Mouse (Mus musculus): ENCODE measurements around the gene Etv5. TPM values are rescaled to one million over a fixed set of nuclear protein-coding genes. Genes with fewer than 3 reads are reported as not detected.

The Etv5 gene
- polyA plus RNA-seq, 1 experiment, result 6.5 TPM

- TF ChIP-seq CTCF (IDR thresholded peaks at IDR 0.05; ENCODE audit: extremely low read depth, insufficient read depth, insufficient read length, insufficient replicate concordance) (no peak), POLR2A (IDR thresholded peaks at IDR 0.05; ENCODE audit: low read depth, low read length) (no peak)
- WGBS, result 92% methylated on average over 3 of the region's 3 CpGs
Measured at GRCm38 (mm10) chr16:22353639-22354038, 85.9 kb downstream of the Etv5 start.

GRCm38 (mm10) chr16:22351194-22351593, 88.3 kb downstream of the Etv5 start:
- no peak overlapping the region for H3K27ac ChIP-seq (ENCODE audit: insufficient read depth, low read length)
- no peaks in the 10 kb centered on the region for H3K27me3 ChIP-seq (ENCODE audit: control insufficient read depth, insufficient read depth, low read length)
- TF ChIP-seq CTCF (IDR thresholded peaks at IDR 0.05; ENCODE audit: extremely low read depth, insufficient read depth, insufficient read length, insufficient replicate concordance), result no peak
- no peak for TF ChIP-seq POLR2A (IDR thresholded peaks at IDR 0.05; ENCODE audit: low read depth, low read length)
- no peak overlapping the region for H3K4me3 ChIP-seq (ENCODE audit: extremely low read depth, insufficient read depth, insufficient read length)
- H3K4me1 ChIP-seq (ENCODE audit: control insufficient read depth, insufficient read depth, insufficient read length), result peaks cover 9% of the 10 kb centered on the region; the same call in 1 of the 2 replicates
- H3K36me3 ChIP-seq (ENCODE audit: control insufficient read depth, insufficient read depth, low read length), result no peaks in the 10 kb centered on the region
- no peak for DNase-seq (ENCODE audit: low read depth in 1 of 2, low spot score in 2 of 2)
- WGBS, result 77% methylated on average over 4 of the region's 4 CpGs

More at GRCm38 (mm10) chr16:22353639-22354038, 85.9 kb downstream of the Etv5 start:
- H3K27me3 ChIP-seq (ENCODE audit: control insufficient read depth, insufficient read depth, low read length), result 0 out of 2 replicates have a peak, but pooled peaks cover under 1% of the 10 kb centered on the region
- no peaks in the 10 kb centered on the region for H3K36me3 ChIP-seq (ENCODE audit: control insufficient read depth, insufficient read depth, low read length)
- H3K4me1 ChIP-seq (ENCODE audit: control insufficient read depth, insufficient read depth, insufficient read length), result peaks cover 8% of the 10 kb centered on the region; the same call in 1 of the 2 replicates
- no peak for DNase-seq (ENCODE audit: low read depth in 1 of 2, low spot score in 2 of 2)
- no peak overlapping the region for H3K27ac ChIP-seq (ENCODE audit: insufficient read depth, low read length)
- H3K4me3 ChIP-seq (ENCODE audit: extremely low read depth, insufficient read depth, insufficient read length), result no peak overlapping the region

- Histone ChIP-seq H3K27ac (ENCODE audit: insufficient read depth, low read length) (no peak overlapping the region), H3K4me1 (ENCODE audit: control insufficient read depth, insufficient read depth, insufficient read length) (peaks cover 9% of the 10 kb centered on the region; the same call in 1 of the 2 replicates), H3K27me3 (ENCODE audit: control insufficient read depth, insufficient read depth, low read length) (no peaks in the 10 kb centered on the region), H3K4me3 (ENCODE audit: extremely low read depth, insufficient read depth, insufficient read length) (no peak overlapping the region), H3K36me3 (ENCODE audit: control insufficient read depth, insufficient read depth, low read length) (no peaks in the 10 kb centered on the region)
- DNase-seq (ENCODE audit: low read depth in 1 of 2, low spot score in 2 of 2), result peak in 1 of 2 experiments; percentile 35
- 20% methylated on average over 5 of the region's 5 CpGs for WGBS
- TF ChIP-seq POLR2A (IDR thresholded peaks at IDR 0.05; ENCODE audit: low read depth, low read length) (no peak), CTCF (IDR thresholded peaks at IDR 0.05; ENCODE audit: extremely low read depth, insufficient read depth, insufficient read length, insufficient replicate concordance) (no peak)
Measured at GRCm38 (mm10) chr16:22349798-22350197, 89.7 kb downstream of the Etv5 start.

- H3K36me3 ChIP-seq (ENCODE audit: control insufficient read depth, insufficient read depth, low read length), result no peaks in the 10 kb centered on the region
- peaks cover 9% of the 10 kb centered on the region; the same call in 1 of the 2 replicates for H3K4me1 ChIP-seq (ENCODE audit: control insufficient read depth, insufficient read depth, insufficient read length)
- DNase-seq (ENCODE audit: low read depth in 1 of 2, low spot score in 2 of 2), result peak in 1 of 2 experiments; percentile 11
- WGBS, result 50% methylated on average over 16 of the region's 16 CpGs
- H3K4me3 ChIP-seq (ENCODE audit: extremely low read depth, insufficient read depth, insufficient read length), result no peak overlapping the region
- no peak for TF ChIP-seq CTCF (IDR thresholded peaks at IDR 0.05; ENCODE audit: extremely low read depth, insufficient read depth, insufficient read length, insufficient replicate concordance)
- no peaks in the 10 kb centered on the region for H3K27me3 ChIP-seq (ENCODE audit: control insufficient read depth, insufficient read depth, low read length)
- no peak overlapping the region for H3K27ac ChIP-seq (ENCODE audit: insufficient read depth, low read length)
Measured at GRCm38 (mm10) chr16:22348478-22349270, 90.8 kb downstream of the Etv5 start.

- 76% methylated on average over 4 of the region's 4 CpGs for WGBS
- Histone ChIP-seq H3K27ac (ENCODE audit: insufficient read depth, low read length) (no peak overlapping the region), H3K36me3 (ENCODE audit: control insufficient read depth, insufficient read depth, low read length) (no peaks in the 10 kb centered on the region), H3K27me3 (ENCODE audit: control insufficient read depth, insufficient read depth, low read length) (no peaks in the 10 kb centered on the region), H3K4me3 (ENCODE audit: extremely low read depth, insufficient read depth, insufficient read length) (no peak overlapping the region), H3K4me1 (ENCODE audit: control insufficient read depth, insufficient read depth, insufficient read length) (peaks cover 9% of the 10 kb centered on the region; the same call in 1 of the 2 replicates)
- no peak for TF ChIP-seq CTCF (IDR thresholded peaks at IDR 0.05; ENCODE audit: extremely low read depth, insufficient read depth, insufficient read length, insufficient replicate concordance)
- TF ChIP-seq POLR2A (IDR thresholded peaks at IDR 0.05; ENCODE audit: low read depth, low read length), result no peak
- no peak for DNase-seq (ENCODE audit: low read depth in 1 of 2, low spot score in 2 of 2)
Measured at GRCm38 (mm10) chr16:22348014-22348413, 91.5 kb downstream of the Etv5 start.

GRCm38 (mm10) chr16:22341236-22341671, 98.3 kb downstream of the Etv5 start:
- no peak overlapping the region for H3K4me3 ChIP-seq (ENCODE audit: extremely low read depth, insufficient read depth, insufficient read length)
- H3K27ac ChIP-seq (ENCODE audit: insufficient read depth, low read length), result no peak overlapping the region
- WGBS, result 88% methylated on average over 4 of the region's 4 CpGs
- no peaks in the 10 kb centered on the region for H3K27me3 ChIP-seq (ENCODE audit: control insufficient read depth, insufficient read depth, low read length)
- TF ChIP-seq CTCF (IDR thresholded peaks at IDR 0.05; ENCODE audit: extremely low read depth, insufficient read depth, insufficient read length, insufficient replicate concordance), result no peak
- TF ChIP-seq POLR2A (IDR thresholded peaks at IDR 0.05; ENCODE audit: low read depth, low read length), result no peak
- no peaks in the 10 kb centered on the region for H3K36me3 ChIP-seq (ENCODE audit: control insufficient read depth, insufficient read depth, low read length)
- DNase-seq (ENCODE audit: low read depth in 1 of 2, low spot score in 2 of 2), result no peak
- no peaks in the 10 kb centered on the region for H3K4me1 ChIP-seq (ENCODE audit: control insufficient read depth, insufficient read depth, insufficient read length)

- Histone ChIP-seq H3K4me3 (ENCODE audit: extremely low read depth, insufficient read depth, insufficient read length) (no peak overlapping the region), H3K27me3 (ENCODE audit: control insufficient read depth, insufficient read depth, low read length) (no peaks in the 10 kb centered on the region), H3K36me3 (ENCODE audit: control insufficient read depth, insufficient read depth, low read length) (no peaks in the 10 kb centered on the region), H3K4me1 (ENCODE audit: control insufficient read depth, insufficient read depth, insufficient read length) (no peaks in the 10 kb centered on the region), H3K27ac (ENCODE audit: insufficient read depth, low read length) (no peak overlapping the region)
- no peak for TF ChIP-seq CTCF (IDR thresholded peaks at IDR 0.05; ENCODE audit: extremely low read depth, insufficient read depth, insufficient read length, insufficient replicate concordance)
- no peak for TF ChIP-seq POLR2A (IDR thresholded peaks at IDR 0.05; ENCODE audit: low read depth, low read length)
- WGBS, result 86% methylated on average over 3 of the region's 3 CpGs
- no peak for DNase-seq (ENCODE audit: low read depth in 1 of 2, low spot score in 2 of 2)
Measured at GRCm38 (mm10) chr16:22335781-22336180, 103.7 kb downstream of the Etv5 start.

Other genes starting within 250 kb of the Etv5 start
- gene Tra2b, start 173.7 kb downstream of the Etv5 start, polyA plus RNA-seq (2012; rRNA removed), result 17.0 and 20.5 TPM in 2 replicates
- gene Dgkg, start 217.5 kb upstream of the Etv5 start, polyA plus RNA-seq (2012; rRNA removed), result 0.40 and 0.55 TPM in 2 replicates

Measured in spleen, adult 2 months (tissue).